Mouse (Mus musculus): ENCODE measurements around the gene Fhod1. TPM values are rescaled to one million over a fixed set of nuclear protein-coding genes. Genes with fewer than 3 reads are reported as not detected.
A peak's percentile ranks its signal among the peaks of the same experiment; 100 is the strongest.

Gene Fhod1
- polyA plus RNA-seq, 1 experiment from 2014 or later: 0.82 TPM

DNA sequence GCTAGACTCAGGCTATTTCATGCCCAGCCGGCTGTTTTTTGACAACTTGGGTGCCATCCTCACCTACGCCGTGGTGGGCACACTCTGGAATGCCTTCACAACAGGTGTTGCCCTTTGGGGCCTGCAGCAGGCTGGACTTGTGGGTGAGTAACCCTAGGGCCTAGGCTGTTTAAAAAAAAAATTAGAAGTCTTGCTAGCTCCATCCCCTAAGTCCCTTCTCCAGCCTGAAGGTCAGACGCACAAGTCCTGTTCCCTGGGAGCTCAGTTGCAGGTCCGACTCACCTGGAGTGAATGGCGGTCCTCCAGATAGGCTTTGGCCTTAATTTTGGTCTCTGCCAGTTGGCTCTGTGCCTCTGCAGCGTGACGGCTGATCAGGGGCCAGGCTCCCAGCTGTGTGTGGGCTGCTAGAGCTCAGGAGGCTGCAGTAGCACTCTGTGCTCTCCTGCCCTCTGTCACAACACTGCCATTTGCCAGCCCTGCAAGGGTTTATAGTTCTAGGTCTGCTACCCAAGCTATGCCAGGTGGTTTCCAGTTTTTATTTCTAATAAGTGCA lies 5.9 kb upstream of the Fhod1 start:
- Histone ChIP-seq H3K4me1 (ENCODE audit: insufficient read depth) (peaks cover 7% of the 10 kb centered on the region), H3K4me3 (ENCODE audit: low read depth, low read length) (no peak overlapping the region), H3K36me3 (replicated peaks; ENCODE audit: insufficient read depth, low read length) (no peaks in the 10 kb centered on the region), H3K4me2 (ENCODE audit: low read depth, low read length) (no peak overlapping the region), H3K27me3 (ENCODE audit: insufficient read depth, low read length) (peaks cover 27% of the 10 kb centered on the region), H3K9me3 (ENCODE audit: low read length) (no peaks in the 10 kb centered on the region), H3K27ac (ENCODE audit: low read depth) (no peak overlapping the region), H3K9ac (replicated peaks) (no peak overlapping the region)
- ATAC-seq (no peak), DNase-seq (no peak)
- 78% methylated on average over 8 of the region's 8 CpGs for WGBS (ENCODE audit: insufficient replicate concordance)
- TF ChIP-seq EP300 (IDR thresholded peaks at IDR 0.05; ENCODE audit: low read depth) (no peak), CTCF (IDR thresholded peaks at IDR 0.05; ENCODE audit: low read depth) (no peak)

DNA sequence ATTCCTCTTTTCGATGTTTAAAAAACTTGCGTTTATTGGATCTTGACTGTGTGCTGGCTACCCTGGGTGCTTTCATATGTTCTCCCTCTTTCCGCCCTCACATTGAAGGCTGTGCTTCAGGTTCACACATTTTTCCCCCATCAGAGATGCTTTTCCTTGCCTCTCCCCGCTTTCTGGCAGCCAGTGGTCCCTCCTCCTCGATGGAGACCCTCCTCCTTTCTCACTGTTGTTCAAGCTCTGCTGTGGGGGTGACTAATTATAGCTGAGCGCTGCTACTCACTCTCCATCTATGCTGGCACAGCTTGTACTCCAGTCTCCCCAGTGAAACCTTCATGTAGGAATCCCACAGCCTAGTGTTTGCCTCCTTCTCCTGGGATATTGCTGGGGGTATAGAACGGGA lies 2.4 kb upstream of the Fhod1 start:
- DNase-seq: no peak
- TF ChIP-seq CTCF (IDR thresholded peaks at IDR 0.05; ENCODE audit: low read depth) (no peak), EP300 (IDR thresholded peaks at IDR 0.05; ENCODE audit: low read depth) (no peak)
- no peak overlapping the region for H3K9ac ChIP-seq (replicated peaks)
- H3K36me3 ChIP-seq (replicated peaks; ENCODE audit: insufficient read depth, low read length): no peaks in the 10 kb centered on the region
- peaks cover 43% of the 10 kb centered on the region for H3K27me3 ChIP-seq (ENCODE audit: insufficient read depth, low read length)
- H3K4me3 ChIP-seq (ENCODE audit: low read depth, low read length): no peak overlapping the region
- ATAC-seq: no peak
- no peak overlapping the region for H3K4me2 ChIP-seq (ENCODE audit: low read depth, low read length)
- WGBS (ENCODE audit: insufficient replicate concordance): 56% methylated on average over 7 of the region's 7 CpGs
- no peak overlapping the region for H3K27ac ChIP-seq (ENCODE audit: low read depth)
- peaks cover 33% of the 10 kb centered on the region for H3K4me1 ChIP-seq (ENCODE audit: insufficient read depth)
- H3K9me3 ChIP-seq (ENCODE audit: low read length): no peaks in the 10 kb centered on the region

DNA sequence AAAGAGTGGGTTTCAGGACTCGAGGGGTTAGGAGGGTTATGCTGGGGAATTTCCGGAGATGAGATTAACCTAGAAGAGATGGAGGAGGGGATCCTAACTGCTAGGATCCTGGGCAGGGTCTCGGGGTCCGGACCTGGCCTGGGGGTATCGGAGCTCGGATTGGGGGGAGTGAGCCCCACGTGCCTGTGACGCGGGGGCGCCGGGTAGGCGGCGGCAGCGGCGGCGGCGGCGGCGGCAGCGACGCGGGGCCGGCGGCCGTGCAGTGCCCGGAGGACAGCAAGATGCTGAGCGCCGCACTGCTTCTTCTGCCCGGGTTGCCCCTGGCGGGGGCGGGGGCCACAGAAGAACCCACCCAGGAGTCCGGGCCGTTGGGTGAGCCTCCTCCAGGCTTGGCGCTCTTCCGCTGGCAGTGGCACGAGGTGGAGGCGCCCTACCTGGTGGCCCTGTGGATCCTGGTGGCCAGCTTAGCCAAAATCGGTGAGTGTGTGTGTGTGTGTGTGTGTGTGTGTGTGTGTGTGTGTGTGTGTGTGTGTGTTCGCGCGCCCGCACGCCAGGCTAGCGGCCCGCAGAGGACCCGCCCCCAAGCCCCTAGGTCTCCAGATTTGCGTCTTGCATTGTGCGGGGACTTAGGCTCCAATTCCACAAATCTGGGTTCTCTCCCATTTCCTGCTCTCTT lies 1.5 kb upstream of the Fhod1 start:
- H3K4me2 ChIP-seq (ENCODE audit: low read depth, low read length): peak overlapping the region; percentile 83
- H3K4me3 ChIP-seq (ENCODE audit: low read depth, low read length): peak overlapping the region; percentile 63
- H3K36me3 ChIP-seq (replicated peaks; ENCODE audit: insufficient read depth, low read length): no peaks in the 10 kb centered on the region
- TF ChIP-seq CTCF (IDR thresholded peaks at IDR 0.05; ENCODE audit: low read depth) (no peak), EP300 (IDR thresholded peaks at IDR 0.05; ENCODE audit: low read depth) (no peak)
- peaks cover 39% of the 10 kb centered on the region for H3K4me1 ChIP-seq (ENCODE audit: insufficient read depth)
- H3K27ac ChIP-seq (ENCODE audit: low read depth): no peak overlapping the region
- H3K9ac ChIP-seq (replicated peaks): peak overlapping the region; percentile 38
- ATAC-seq: no peak
- 2% methylated on average over 24 of the region's 48 CpGs for WGBS (ENCODE audit: insufficient replicate concordance)
- peak; percentile 19 for DNase-seq
- peaks cover 43% of the 10 kb centered on the region for H3K27me3 ChIP-seq (ENCODE audit: insufficient read depth, low read length)
- H3K9me3 ChIP-seq (ENCODE audit: low read length): no peaks in the 10 kb centered on the region

DNA sequence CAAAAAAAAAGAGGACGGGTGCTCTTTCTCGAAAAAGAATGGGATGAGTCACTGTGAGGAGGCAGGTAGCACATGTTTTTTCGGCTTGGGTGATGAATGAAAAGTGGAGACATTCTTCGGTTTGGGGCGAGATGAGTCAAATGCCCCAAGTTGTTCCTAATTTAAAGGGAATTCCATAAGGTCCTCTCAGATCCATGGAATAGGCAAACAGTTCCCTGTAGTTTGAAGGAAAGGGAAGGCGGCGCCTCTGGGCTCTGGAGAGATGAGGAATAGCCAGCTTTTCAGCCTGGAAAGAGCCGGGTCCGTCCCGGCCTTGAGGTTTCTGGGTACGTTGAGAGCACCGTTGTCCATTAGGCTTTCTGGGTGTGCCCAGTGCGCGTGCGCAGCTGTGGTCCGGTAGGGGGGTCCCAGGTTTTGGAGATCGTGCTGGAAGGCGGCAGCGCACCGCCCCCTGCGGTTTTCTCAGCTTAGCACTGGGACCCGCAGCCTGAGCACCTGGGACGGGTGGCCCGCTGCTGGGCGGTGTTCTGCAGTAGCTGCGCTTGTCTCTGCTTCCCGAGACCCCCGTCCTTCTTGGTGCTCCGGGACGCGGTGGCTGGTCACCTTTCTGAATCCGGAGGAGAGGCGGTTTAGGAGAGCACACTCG lies 820 bp upstream of the Fhod1 start, which contains the start of gene Slc9a5:
Gene Slc9a5 (plus strand): TSS at position 394 of the 646 bp plus-strand sequence.
- TF ChIP-seq EP300 (IDR thresholded peaks at IDR 0.05; ENCODE audit: low read depth) (no peak), CTCF (IDR thresholded peaks at IDR 0.05; ENCODE audit: low read depth) (peak; percentile 20; the same call in 1 of the 2 replicates)
- Histone ChIP-seq H3K36me3 (replicated peaks; ENCODE audit: insufficient read depth, low read length) (no peaks in the 10 kb centered on the region), H3K4me2 (ENCODE audit: low read depth, low read length) (peak within 1 kb of the TSS; percentile 83), H3K27ac (ENCODE audit: low read depth) (peak within 1 kb of the TSS; percentile 41), H3K4me3 (ENCODE audit: low read depth, low read length) (peak within 1 kb of the TSS; percentile 63), H3K9ac (replicated peaks) (peak within 1 kb of the TSS; percentile 59), H3K27me3 (ENCODE audit: insufficient read depth, low read length) (peaks cover 43% of the 10 kb centered on the region), H3K4me1 (ENCODE audit: insufficient read depth) (peaks cover 39% of the 10 kb centered on the region), H3K9me3 (ENCODE audit: low read length) (no peaks in the 10 kb centered on the region)
- ATAC-seq (no peak), DNase-seq (peak; percentile 45)
- under 1% methylated on average over 34 of the region's 34 CpGs for WGBS (ENCODE audit: insufficient replicate concordance)

DNA sequence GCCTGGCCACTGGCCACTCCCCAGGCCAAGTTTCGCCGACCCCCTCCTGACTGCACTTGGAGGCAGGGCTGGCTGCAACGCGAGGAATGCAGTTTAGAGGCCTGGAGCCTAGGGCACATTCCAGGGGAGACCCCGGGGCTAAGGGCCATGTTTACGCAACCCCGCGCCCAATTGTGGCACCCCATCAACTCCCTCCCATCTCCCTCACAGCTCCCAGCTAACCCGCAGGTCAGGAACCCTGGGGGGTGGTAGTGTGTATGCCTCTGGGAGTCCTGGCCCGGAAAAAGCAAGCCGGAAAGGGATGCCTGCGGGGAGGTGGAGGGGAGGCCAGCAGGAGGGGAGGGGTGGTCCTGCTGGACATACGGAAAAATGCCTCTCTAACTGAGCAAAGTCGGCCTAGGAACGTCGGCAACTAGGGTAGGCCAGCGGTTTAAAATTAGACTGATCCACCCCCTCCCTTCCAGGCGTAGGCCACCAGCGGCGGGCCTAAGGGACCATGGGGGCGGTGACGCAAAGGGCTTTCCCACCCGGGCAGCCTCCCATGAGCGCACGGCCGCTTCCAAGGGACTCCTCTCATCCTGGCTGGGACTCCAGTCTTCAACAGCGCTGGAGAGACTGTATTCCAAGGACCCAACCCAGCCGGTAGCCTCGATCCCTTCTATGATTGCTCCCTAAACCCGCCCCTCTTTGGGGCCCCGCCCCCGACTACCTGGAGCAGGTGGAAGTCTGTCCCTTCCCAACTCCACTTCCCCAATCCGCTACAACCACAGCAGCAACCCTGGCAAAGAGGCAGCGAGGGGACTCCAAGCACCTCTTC lies 934 bp downstream of the Fhod1 start:
- TF ChIP-seq CTCF (IDR thresholded peaks at IDR 0.05; ENCODE audit: low read depth): no peak
- TF ChIP-seq EP300 (IDR thresholded peaks at IDR 0.05; ENCODE audit: low read depth): no peak
- peak overlapping the region; percentile 59 for H3K9ac ChIP-seq (replicated peaks)
- H3K36me3 ChIP-seq (replicated peaks; ENCODE audit: insufficient read depth, low read length): no peaks in the 10 kb centered on the region; the same call in 1 of the 2 replicates
- H3K4me1 ChIP-seq (ENCODE audit: insufficient read depth): peaks cover 39% of the 10 kb centered on the region
- H3K9me3 ChIP-seq (ENCODE audit: low read length): no peaks in the 10 kb centered on the region
- 0 out of 2 replicates have a peak, but pooled peaks have one; percentile 2 for ATAC-seq
- H3K4me2 ChIP-seq (ENCODE audit: low read depth, low read length): peak overlapping the region; percentile 83
- 9% methylated on average over 30 of the region's 34 CpGs for WGBS (ENCODE audit: insufficient replicate concordance)
- peak overlapping the region; percentile 63 for H3K4me3 ChIP-seq (ENCODE audit: low read depth, low read length)
- DNase-seq: peak; percentile 43
- peaks cover 43% of the 10 kb centered on the region for H3K27me3 ChIP-seq (ENCODE audit: insufficient read depth, low read length)
- peak overlapping the region; percentile 41 for H3K27ac ChIP-seq (ENCODE audit: low read depth)

All from liver, postnatal 0 days (tissue).